In genomic region chr11:88180467-88180958, GRCm38 (mm10) we compare ENCODE assay signal across 8 mouse cellular contexts. TPM values are rescaled to one million over a fixed set of nuclear protein-coding genes. Genes with fewer than 3 reads are reported as not detected.
DNase-seq lines count a peak whose midpoint lies in the region; ATAC-seq and TF ChIP-seq lines count a peak whose summit lies in the region.

No protein-coding gene starts in this region.

- peak overlapping the region; percentile 50 for H3K4me2 ChIP-seq in heart, embryonic 11.5 days

- 16% methylated on average over 6 of the region's 6 CpGs for WGBS in heart, embryonic 11.5 days (ENCODE audit: insufficient replicate concordance)

- peak overlapping the region; percentile 30; the same call in 1 of the 2 replicates for H3K9ac ChIP-seq in ES-E14 (ENCODE audit: insufficient read depth, low read depth, low read length, poor library complexity, severe bottlenecking)
- H3K9ac ChIP-seq in heart, embryonic 11.5 days (ENCODE audit: low read depth, low read length): peak overlapping the region; percentile 40; the same call in 1 of the 2 replicates

- peaks cover 5% of the 10 kb centered on the region; the same call in 1 of the 2 replicates for H3K36me3 ChIP-seq in ES-E14 (ENCODE audit: control insufficient read depth, insufficient read depth, low read length, poor library complexity, severe bottlenecking)
- H3K36me3 ChIP-seq in heart, embryonic 11.5 days (ENCODE audit: control insufficient read depth, insufficient read depth, low read length): peaks cover 6% of the 10 kb centered on the region; the same call in 1 of the 2 replicates

- intact Hi-C loops in left cerebral cortex, postnatal 14 days (cut with DNase I): no loop called here

- H3K27ac ChIP-seq in ES-E14 (ENCODE audit: insufficient read depth, low read depth, low read length, poor library complexity, severe bottlenecking): 0 out of 2 replicates have a peak overlapping the region, but pooled peaks have one; percentile 28
- peak overlapping the region; percentile 91 for H3K27ac ChIP-seq in heart, embryonic 11.5 days (ENCODE audit: low read depth, low read length)

- in situ Hi-C loops in ES-E14 (cut with MboI; ENCODE audit: low sequenced_read_pairs in 2 of 2, unreplicated experiment in 2 of 2): no loop called here

- no peaks in the 10 kb centered on the region for H3K9me3 ChIP-seq in ES-E14 (ENCODE audit: control insufficient read depth, insufficient read depth, low read depth, low read length)
- H3K9me3 ChIP-seq in heart, embryonic 11.5 days (replicated peaks; ENCODE audit: control insufficient read depth, low read length): no peaks in the 10 kb centered on the region

- H3K4me1 ChIP-seq in ES-E14 (ENCODE audit: control insufficient read depth in 2 of 2, insufficient read depth in 2 of 2, low read length in 2 of 2, poor library complexity in 1 of 2): peaks cover 7 to 53% of the 10 kb centered on the region in 2 experiments; a peak in 3 of 4 replicates
- H3K4me1 ChIP-seq in heart, embryonic 11.5 days (ENCODE audit: control insufficient read depth, insufficient read depth, low read length): peaks cover 26% of the 10 kb centered on the region

- H3K27me3 ChIP-seq in heart, embryonic 11.5 days (ENCODE audit: control insufficient read depth, insufficient read depth, low read length): 0 out of 2 replicates have a peak, but pooled peaks cover 3% of the 10 kb centered on the region

- H3K4me3 ChIP-seq in ES-E14 (ENCODE audit: insufficient read depth in 1 of 2, low read depth in 1 of 2, low read length in 2 of 2, poor library complexity in 1 of 2, severe bottlenecking in 1 of 2): no peak overlapping the region
- H3K4me3 ChIP-seq in heart, embryonic 11.5 days (ENCODE audit: low read depth, low read length): no peak overlapping the region

- peak; percentile 58 for DNase-seq in embryo, embryonic 11 days
- no peak for DNase-seq in embryo, embryonic 10 days (ENCODE audit: low spot score)
- DNase-seq in ES-E14 (ENCODE audit: low read depth, low spot score): no peak
- peak; percentile 33 for DNase-seq in liver
- no peak for DNase-seq in right cerebral cortex, adult 18-20 months
- no peak for DNase-seq in left cerebral cortex, adult 18-20 months (ENCODE audit: low spot score in 2 of 2)
- no peak for DNase-seq in left cerebral cortex, postnatal 14 days (ENCODE audit: low spot score in 2 of 2)

- no peak for ATAC-seq in heart, embryonic 11.5 days (replicated peaks; ENCODE audit: insufficient number of reproducible peaks, low FRiP score, low TSS enrichment)

TF ChIP-seq in ES-E14, 5 proteins besides CTCF, POLR2A, EP300 and RAD21:
- no peak for TF ChIP-seq MAFK (IDR thresholded peaks at IDR 0.05; ENCODE audit: insufficient read depth, low read depth, low read length)
- no peak for TF ChIP-seq ZC3H11A (IDR thresholded peaks at IDR 0.05; ENCODE audit: borderline replicate concordance, low read depth, low read length)
- no peak for TF ChIP-seq CHD2 (IDR thresholded peaks at IDR 0.05; ENCODE audit: low read depth, low read length)
- no peak for TF ChIP-seq ZNF384 (IDR thresholded peaks at IDR 0.05; ENCODE audit: low read depth, low read length)
- no peak for TF ChIP-seq HCFC1 (IDR thresholded peaks at IDR 0.05; ENCODE audit: borderline replicate concordance, insufficient read depth, low read length)

RNA-seq across cellular contexts. Expression of gene Mrps23, which starts 23.7 kb away (rescaled TPM):
- total RNA-seq in ES-E14 (2012; rRNA removed): 94.7 and 139 TPM in 2 replicates
- 87.3 and 88.4 TPM in 2 replicates for polyA plus RNA-seq in heart, embryonic 11.5 days (2014; fragmentation: Nextera tagmentation; extraction: Ambion mirVana)
- total RNA-seq in left cerebral cortex, adult 18-20 months (2021): 10 to 100 TPM; 64.4 to 71.4 TPM
- total RNA-seq in left cerebral cortex, postnatal 14 days (2021): 10 to 100 TPM; 68.6 to 75.4 TPM

Comparison
In these comparisons a context has a peak if more than half of its experiments do, and no peak if none do; other contexts are left out.
1. DNase-seq: peak in embryo, embryonic 11 days (single experiment) and liver (single experiment); none in embryo, embryonic 10 days (single experiment), ES-E14 (single experiment), right cerebral cortex, adult 18-20 months (single experiment), left cerebral cortex, adult 18-20 months (0 of 2) and left cerebral cortex, postnatal 14 days (0 of 2).